Mouse (Mus musculus) right cerebral cortex, postnatal 10 days (tissue): ENCODE measurements around the gene Xk.
"Not testable (repeated sequence)": the region's sequence is repeated elsewhere in the genome, so short reads cannot be mapped to it uniquely, and the experiment has no call there.

Source experiments
- DNase-seq, 2 experiments: peaks; one replicate each; pipeline ENCODE4 v3.0.0; 2021; ENCODE audit warnings: low spot score in 2 of 2

Gene Xk

DNA sequence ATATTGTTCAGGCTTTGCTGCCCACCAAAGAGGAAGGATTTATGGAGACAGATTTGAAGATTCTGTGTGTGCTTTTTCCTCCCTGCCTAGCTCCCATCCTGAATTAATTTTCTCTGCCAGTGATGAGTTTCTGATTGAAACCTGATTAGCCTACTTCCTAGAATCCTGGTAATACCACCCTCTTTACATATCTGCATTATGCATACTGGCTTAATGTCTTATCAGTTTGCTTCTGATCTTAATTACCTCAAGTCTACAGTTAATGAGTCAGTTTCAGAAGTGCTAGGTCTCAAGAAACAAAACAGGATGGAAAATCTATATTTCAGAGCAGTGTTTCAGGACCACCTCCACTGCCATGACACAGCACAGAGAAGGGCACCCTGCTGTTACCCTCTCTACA is 43.9 kb downstream of the Xk start:
- DNase-seq, result not testable (repeated sequence)

DNA sequence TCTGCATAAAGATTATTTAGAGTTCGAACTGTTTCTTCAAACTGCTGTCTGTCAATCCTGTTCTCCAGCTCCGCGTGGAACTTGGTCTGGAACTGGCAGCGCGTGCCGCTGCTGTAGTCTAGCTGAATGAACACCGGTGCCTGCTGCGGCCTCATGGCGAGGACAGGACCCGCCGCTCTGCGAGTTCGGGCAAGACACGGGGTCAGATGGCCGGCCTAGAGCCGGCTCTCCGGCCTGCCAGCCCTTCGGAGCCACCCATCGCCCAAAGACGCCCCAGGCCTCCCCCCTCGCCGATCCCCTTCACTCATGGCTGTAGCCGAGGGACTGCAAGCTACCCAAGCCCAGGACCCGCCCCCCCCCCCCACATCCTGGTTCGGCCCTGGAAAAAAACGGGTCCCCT is 55.4 kb downstream of the Xk start:
- not testable (repeated sequence) for DNase-seq

GRCm38 (mm10) chrX:9332366-9332962 is 59.9 kb downstream of the Xk start:
- not testable (repeated sequence) for DNase-seq

GRCm38 (mm10) chrX:9333035-9333434 is 60.5 kb downstream of the Xk start:
- DNase-seq, result peak in 1 of 2 experiments; percentile 58

DNA sequence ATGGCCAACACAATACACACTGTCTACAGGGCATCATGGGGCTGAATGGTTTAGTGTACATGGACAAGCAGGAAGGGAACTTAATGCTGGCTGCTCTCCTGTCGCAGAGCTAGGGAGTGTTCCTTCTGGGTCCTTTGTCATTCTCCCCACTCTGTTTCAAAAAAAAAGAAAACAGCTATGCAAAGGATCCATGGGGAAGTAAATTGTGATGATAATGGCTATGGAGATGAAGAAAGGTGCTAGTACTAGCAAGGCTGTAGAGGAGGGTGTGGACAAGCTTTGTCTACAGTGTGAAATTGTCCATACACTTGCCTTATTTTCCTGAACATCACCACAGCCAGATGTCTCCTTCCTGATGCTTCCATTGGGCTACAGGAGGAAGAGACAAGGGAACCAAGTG is 62.4 kb downstream of the Xk start:
- DNase-seq, result not testable (repeated sequence)

DNA sequence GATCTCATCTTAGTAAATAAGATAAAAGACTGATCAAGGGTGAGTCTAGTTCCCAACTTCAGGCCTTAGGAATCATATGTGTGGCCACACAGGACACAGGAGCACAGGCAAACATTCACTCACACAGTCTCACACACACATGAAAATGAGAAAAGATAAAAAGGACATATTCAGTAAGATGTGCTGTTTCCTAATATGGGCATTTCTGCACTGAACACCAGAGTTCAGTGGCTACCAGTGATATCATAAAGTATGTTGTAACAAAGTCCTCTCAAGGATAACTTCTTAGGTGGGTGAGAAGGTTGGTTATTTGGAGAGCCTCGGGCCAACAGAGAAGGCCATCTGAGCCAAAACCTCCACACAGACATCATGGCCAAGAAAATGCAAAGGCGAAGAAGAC is 77.8 kb downstream of the Xk start, which contains the start of gene H2al1k:
H2al1k (plus strand) TSS at position 301 of the 400 bp plus-strand sequence.
- not testable (repeated sequence) for DNase-seq
